Mouse (Mus musculus) kidney, embryonic 16.5 days (tissue): Measurements from ENCODE around the gene Sfpq. TPM values are rescaled to one million over a fixed set of nuclear protein-coding genes. Genes with fewer than 3 reads are reported as not detected.
"Not testable (repeated sequence)": the region's sequence is repeated elsewhere in the genome, so short reads cannot be mapped to it uniquely, and the experiment has no call there.

Source experiments
- ATAC-seq: fragments of 200-750 bp; cut with Nextera tagmentation; 2 replicates; pipeline ENCODE4 v1.8.0; 2017; ENCODE audit warnings: moderate TSS enrichment; ENCODE audit not compliant: low FRiP score, low TSS enrichment
- H3K27ac ChIP-seq: fragments of 300-500 bp; sonication (generic); 2 replicates; pipeline ENCODE4 v1.5.1; 2014; ENCODE audit warnings: low read length
- H3K27me3 ChIP-seq: fragments of 300-500 bp; sonication (generic); 2 replicates; pipeline ENCODE4 v1.6.1; 2014; ENCODE audit warnings: low read length, control low read depth, mixed read lengths; ENCODE audit not compliant: insufficient read depth
- H3K36me3 ChIP-seq: fragments of 300-500 bp; sonication (generic); 2 replicates; pipeline ENCODE4 v1.6.1; 2014; ENCODE audit warnings: low read length, control low read depth, mixed read lengths; ENCODE audit not compliant: insufficient read depth
- H3K4me1 ChIP-seq: fragments of 300-500 bp; sonication (generic); 2 replicates; pipeline ENCODE4 v1.6.1; 2014; ENCODE audit warnings: low read length, control low read depth, mixed read lengths; ENCODE audit not compliant: insufficient read depth
- H3K4me2 ChIP-seq: fragments of 300-500 bp; sonication (generic); replicated peaks from 2 replicates; pipeline ENCODE4 v1.6.1; 2014; ENCODE audit warnings: low read depth, low read length
- H3K4me3 ChIP-seq: fragments of 300-500 bp; sonication (generic); 2 replicates; pipeline ENCODE4 v1.5.1; 2014; ENCODE audit warnings: mild to moderate bottlenecking, low read length
- H3K9ac ChIP-seq: fragments of 300-500 bp; sonication (generic); replicated peaks from 2 replicates; pipeline ENCODE4 v1.6.1; 2014; ENCODE audit warnings: low read length
- H3K9me3 ChIP-seq: fragments of 300-500 bp; sonication (generic); 2 replicates; pipeline ENCODE4 v1.6.1; 2016; ENCODE audit warnings: low read length, control low read depth
- WGBS: fragments of 180-500 bp; shearing (Covaris S2); extraction: QIAGEN DNeasy Blood & Tissue Kit; methylation state at CpG from one replicate; pipeline ENCODE4 v1.1.7; 2014; 5-methylcytosine and 5-hydroxymethylcytosine counted together
- polyA plus RNA-seq: library from polyadenylated mRNA; unstranded; fragments of >200 nt; fragmentation: Nextera tagmentation; extraction: Ambion mirVana; gene quantifications from 2 replicates; pipeline ENCODE4 v1.2.1, GENCODE M21; 2015

The Sfpq gene
- 60.9 and 73.5 TPM in 2 replicates for polyA plus RNA-seq

DNA sequence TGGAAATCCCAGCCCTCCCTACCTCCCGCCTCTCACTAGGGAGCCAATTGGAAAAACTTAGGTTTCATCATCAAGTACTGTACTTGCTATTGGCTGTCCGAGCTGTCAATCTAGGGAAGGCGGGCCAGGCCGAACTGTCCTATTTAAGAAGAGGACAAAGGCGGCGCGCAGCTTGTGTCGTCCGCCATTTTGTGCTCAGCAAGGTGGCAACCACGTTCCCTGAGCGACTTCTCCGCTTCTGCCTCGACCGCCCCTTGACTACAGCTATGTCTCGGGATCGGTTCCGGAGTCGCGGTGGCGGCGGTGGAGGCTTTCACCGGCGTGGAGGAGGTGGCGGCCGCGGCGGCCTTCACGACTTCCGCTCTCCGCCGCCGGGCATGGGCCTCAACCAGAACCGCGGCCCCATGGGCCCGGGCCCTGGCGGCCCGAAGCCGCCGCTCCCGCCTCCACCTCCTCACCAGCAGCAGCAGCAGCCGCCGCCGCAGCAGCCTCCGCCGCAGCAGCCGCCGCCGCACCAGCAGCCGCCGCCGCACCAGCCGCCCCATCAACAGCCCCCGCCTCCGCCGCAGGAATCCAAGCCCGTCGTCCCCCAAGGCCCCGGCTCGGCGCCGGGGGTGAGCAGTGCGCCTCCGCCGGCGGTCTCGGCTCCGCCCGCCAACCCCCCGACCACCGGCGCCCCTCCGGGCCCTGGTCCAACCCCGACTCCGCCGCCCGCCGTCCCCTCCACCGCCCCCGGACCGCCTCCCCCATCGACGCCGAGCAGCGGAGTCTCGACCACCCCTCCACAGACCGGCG lies at the start of gene Sfpq:
TSS of gene Sfpq (plus strand) at position 174 of the 795 bp plus-strand sequence.
- H3K9me3 ChIP-seq: no peaks in the 10 kb centered on the region
- H3K4me2 ChIP-seq: peak within 1 kb of the TSS; percentile 61
- H3K4me1 ChIP-seq: peaks cover 15% of the 10 kb centered on the region
- H3K27me3 ChIP-seq: no peaks in the 10 kb centered on the region
- H3K27ac ChIP-seq: peak within 1 kb of the TSS; percentile 98
- H3K4me3 ChIP-seq: peak within 1 kb of the TSS; percentile 96
- peak within 1 kb of the TSS; percentile 100 for H3K9ac ChIP-seq
- under 1% methylated on average over 49 of the region's 87 CpGs for WGBS
- H3K36me3 ChIP-seq: peaks cover 32% of the 10 kb centered on the region
- ATAC-seq: peak; percentile 97

DNA sequence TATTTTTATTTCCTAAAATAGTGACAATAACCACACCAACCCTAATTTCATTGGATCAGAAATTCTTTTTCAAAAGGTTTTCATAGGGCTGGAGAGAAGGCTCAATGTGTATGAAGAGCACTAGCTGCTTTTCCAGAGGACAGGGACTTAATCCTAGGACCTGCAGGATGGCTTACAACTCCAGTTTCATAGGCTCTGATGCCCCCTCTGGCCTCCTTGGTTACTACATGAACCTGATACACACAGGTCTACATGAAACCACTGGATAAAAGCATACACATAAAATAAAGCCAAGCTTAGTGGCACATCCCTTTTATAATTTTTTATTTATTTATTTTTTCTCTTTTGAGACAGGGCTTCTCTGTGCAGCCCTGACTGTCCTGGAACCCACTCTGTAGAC lies 43.7 kb upstream of the Sfpq start:
- H3K9ac ChIP-seq: no peak overlapping the region
- H3K4me3 ChIP-seq: no peak overlapping the region
- no peak overlapping the region for H3K27ac ChIP-seq
- ATAC-seq: no peak
- H3K4me2 ChIP-seq: no peak overlapping the region
- no peaks in the 10 kb centered on the region for H3K36me3 ChIP-seq
- no peaks in the 10 kb centered on the region for H3K4me1 ChIP-seq
- H3K27me3 ChIP-seq: no peaks in the 10 kb centered on the region
- H3K9me3 ChIP-seq: no peaks in the 10 kb centered on the region

DNA sequence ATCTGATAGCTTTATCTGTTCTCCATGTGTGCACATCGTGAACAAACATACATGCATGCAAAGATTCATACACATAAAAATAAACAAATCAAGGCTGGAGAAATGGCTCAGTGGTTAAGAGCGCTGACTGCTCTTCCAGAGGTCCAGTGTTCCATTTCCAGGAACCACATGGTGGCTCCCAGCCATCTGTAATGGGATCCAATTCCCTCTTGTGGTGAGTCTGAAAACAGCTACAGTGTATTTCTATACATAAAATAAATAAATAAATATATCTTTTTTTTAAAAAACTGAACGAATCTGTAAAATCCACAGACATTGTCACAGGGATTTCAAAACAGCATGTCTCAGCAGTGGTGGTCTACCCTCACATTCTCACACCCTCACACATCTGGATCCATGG lies 42.4 kb upstream of the Sfpq start:
- H3K4me1 ChIP-seq: no peaks in the 10 kb centered on the region
- H3K9ac ChIP-seq: no peak overlapping the region
- no peaks in the 10 kb centered on the region for H3K9me3 ChIP-seq
- no peak overlapping the region for H3K27ac ChIP-seq
- H3K4me3 ChIP-seq: no peak overlapping the region
- H3K27me3 ChIP-seq: no peaks in the 10 kb centered on the region
- H3K36me3 ChIP-seq: no peaks in the 10 kb centered on the region
- no peak for ATAC-seq
- 75% methylated on average over 3 of the region's 3 CpGs for WGBS
- H3K4me2 ChIP-seq: no peak overlapping the region

DNA sequence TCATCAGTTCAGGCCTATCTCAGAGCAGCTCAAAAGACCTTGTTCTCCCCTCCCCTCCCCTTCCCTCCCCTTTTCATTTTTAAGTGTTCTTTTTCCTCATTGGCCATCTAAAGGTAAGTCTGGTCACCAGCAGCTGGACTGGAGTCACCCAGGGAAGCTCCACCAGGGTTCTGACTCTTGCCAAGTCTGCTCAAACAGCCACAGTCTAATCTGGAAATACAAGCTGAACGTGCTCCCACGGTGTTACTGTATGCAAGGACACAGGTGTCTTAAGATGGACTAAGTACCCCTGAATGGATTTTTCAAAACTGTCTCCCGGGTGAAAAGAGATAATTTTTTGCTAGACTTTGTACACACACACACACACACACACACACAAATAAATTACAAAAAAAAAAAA lies 37.8 kb upstream of the Sfpq start:
- no peaks in the 10 kb centered on the region for H3K36me3 ChIP-seq
- H3K4me1 ChIP-seq: no peaks in the 10 kb centered on the region
- 78% methylated on average over 3 of the region's 3 CpGs for WGBS
- no peaks in the 10 kb centered on the region for H3K9me3 ChIP-seq
- no peak overlapping the region for H3K4me3 ChIP-seq
- no peaks in the 10 kb centered on the region for H3K27me3 ChIP-seq
- no peak overlapping the region for H3K9ac ChIP-seq
- no peak for ATAC-seq
- H3K27ac ChIP-seq: no peak overlapping the region
- H3K4me2 ChIP-seq: no peak overlapping the region

DNA sequence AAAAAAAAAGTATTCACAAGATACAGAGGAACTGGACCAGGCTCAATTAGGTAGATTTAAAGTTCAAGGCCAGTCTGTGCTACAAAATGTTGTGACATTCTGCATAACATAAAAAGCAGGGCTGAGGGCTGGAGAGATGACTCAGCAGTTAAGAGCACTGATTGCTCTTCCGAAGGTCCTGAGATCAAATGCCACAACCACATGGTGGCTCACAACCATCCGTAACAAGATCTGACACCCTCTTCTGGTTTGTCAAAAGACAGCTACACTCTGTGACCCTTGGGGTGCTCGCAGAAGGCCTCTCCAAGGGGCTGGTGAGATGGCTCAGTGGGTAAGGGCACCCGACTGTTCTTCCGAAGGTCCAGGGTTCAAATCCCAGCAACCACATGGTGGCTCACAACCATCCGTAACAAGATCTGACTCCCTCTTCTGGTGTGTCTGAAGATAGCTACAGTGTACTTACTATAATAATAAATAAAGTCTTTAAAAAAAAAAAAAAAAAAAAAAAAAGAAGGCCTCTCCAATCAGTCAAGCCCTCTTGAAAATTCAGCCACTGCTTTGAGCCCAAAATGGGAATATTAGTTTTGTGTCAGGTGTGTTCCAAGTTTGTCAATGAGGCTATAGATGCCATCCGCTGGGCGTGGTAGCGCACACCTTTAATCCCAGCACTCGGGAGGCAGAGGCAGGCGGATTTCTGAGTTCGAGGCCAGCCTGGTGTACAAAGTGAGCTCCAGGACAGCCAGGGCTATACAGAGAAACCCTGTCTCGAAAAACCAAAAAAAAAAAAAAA lies 37.2 kb upstream of the Sfpq start:
- not testable (repeated sequence) for H3K4me2 ChIP-seq, ATAC-seq
- WGBS: 81% methylated on average over 12 of the region's 13 CpGs

DNA sequence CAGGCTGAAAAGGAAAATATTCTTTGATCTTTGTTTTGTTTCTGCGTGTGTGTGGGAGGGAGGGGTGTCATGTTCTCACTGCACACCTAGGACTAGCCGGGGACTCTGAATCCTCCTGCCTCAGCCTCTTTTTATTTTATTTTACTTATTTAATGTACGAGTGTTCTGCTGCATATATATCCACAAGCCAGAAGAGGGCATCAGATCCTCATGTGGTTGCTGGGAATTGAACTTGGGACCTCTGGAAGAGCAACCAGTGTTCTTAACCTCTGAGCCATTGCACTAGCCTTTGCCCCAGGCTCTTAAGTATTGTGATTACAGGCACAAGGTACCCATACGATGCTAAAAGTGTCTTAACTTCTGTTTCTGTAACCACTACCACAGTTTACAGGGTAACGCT lies 34.4 kb upstream of the Sfpq start:
- H3K9me3 ChIP-seq: no peaks in the 10 kb centered on the region
- no peak overlapping the region for H3K4me3 ChIP-seq
- H3K27me3 ChIP-seq: no peaks in the 10 kb centered on the region
- H3K9ac ChIP-seq: no peak overlapping the region
- ATAC-seq: no peak
- no peak overlapping the region for H3K4me2 ChIP-seq
- H3K4me1 ChIP-seq: no peaks in the 10 kb centered on the region
- no peaks in the 10 kb centered on the region for H3K36me3 ChIP-seq
- 80% methylated on average over 5 of the region's 5 CpGs for WGBS
- H3K27ac ChIP-seq: no peak overlapping the region

More for the DNA sequence above, 37.2 kb upstream of the Sfpq start:
- not testable (repeated sequence) for H3K36me3 ChIP-seq, H3K27me3 ChIP-seq, H3K27ac ChIP-seq, H3K9me3 ChIP-seq, H3K4me1 ChIP-seq, H3K9ac ChIP-seq, H3K4me3 ChIP-seq

DNA sequence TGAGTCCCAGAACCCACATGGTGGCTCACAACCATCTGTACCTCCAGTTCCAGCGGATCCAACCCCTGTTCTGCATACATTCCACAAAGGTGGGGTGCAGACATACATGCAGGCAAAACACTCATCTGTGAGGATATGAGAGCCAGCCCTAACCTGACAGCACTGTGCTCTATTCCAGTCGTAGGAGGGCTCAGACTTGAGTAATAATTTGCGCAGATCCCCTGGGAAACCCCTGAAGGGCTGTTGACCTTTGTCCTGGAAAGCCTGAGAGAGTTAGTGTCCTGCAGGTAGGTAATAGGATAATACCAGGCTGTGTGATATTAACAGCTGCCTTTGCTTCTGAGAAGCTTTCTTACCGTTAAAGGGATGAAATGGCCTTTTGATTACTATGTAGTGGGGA lies 32.6 kb upstream of the Sfpq start:
- Histone ChIP-seq H3K9ac (no peak overlapping the region), H3K4me2 (no peak overlapping the region), H3K9me3 (no peaks in the 10 kb centered on the region), H3K4me3 (no peak overlapping the region), H3K27me3 (no peaks in the 10 kb centered on the region), H3K4me1 (no peaks in the 10 kb centered on the region), H3K36me3 (no peaks in the 10 kb centered on the region), H3K27ac (no peak overlapping the region)
- 74% methylated on average over 4 of the region's 4 CpGs for WGBS
- peak; percentile 86 for ATAC-seq

DNA sequence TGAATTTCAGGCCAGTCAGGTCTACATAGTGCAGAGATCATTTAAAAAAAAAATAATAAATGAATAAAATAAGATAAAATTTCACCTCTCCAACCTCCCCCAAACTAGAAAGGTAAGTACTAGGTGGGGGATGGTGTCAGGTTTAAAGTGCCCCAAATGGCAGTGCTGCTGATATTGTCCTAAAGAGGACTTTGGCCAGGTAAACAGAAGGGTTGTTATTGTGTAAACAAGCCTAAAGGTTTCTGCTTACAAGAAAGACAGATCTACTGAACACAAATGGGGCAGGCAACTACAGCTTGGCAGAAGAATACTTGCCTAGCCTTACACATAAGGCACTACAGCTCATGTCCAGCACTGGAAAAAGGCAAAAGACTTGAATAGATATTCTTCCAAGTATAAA lies 30.6 kb upstream of the Sfpq start:
- Histone ChIP-seq H3K4me3 (no peak overlapping the region), H3K27me3 (no peaks in the 10 kb centered on the region), H3K9ac (no peak overlapping the region), H3K4me1 (no peaks in the 10 kb centered on the region), H3K36me3 (no peaks in the 10 kb centered on the region), H3K9me3 (no peaks in the 10 kb centered on the region), H3K27ac (no peak overlapping the region), H3K4me2 (no peak overlapping the region)
- ATAC-seq: no peak

DNA sequence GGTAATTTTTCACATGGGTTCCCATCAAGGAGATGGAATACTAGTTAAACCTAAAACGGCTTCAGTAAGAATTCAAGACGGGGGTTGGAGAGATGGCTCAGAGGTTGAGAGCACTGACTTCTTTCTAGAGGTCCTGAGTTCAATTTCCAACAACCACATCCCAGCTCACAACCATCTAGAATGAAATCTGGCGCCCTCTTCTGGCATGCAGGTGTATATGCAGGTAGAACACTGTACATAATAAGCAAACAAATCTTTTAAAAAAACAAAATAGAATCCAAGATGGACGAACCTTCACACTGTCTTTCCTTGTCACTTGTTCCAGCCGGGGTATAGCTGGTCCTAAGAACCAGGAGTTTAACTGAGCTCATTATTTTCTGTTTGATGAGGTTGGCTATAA lies 28.8 kb upstream of the Sfpq start:
- 66% methylated on average over 5 of the region's 5 CpGs for WGBS
- H3K4me1 ChIP-seq: no peaks in the 10 kb centered on the region
- H3K4me3 ChIP-seq: no peak overlapping the region
- H3K4me2 ChIP-seq: no peak overlapping the region
- no peaks in the 10 kb centered on the region for H3K9me3 ChIP-seq
- H3K27ac ChIP-seq: no peak overlapping the region
- no peaks in the 10 kb centered on the region for H3K36me3 ChIP-seq
- ATAC-seq: no peak
- no peaks in the 10 kb centered on the region for H3K27me3 ChIP-seq
- no peak overlapping the region for H3K9ac ChIP-seq

DNA sequence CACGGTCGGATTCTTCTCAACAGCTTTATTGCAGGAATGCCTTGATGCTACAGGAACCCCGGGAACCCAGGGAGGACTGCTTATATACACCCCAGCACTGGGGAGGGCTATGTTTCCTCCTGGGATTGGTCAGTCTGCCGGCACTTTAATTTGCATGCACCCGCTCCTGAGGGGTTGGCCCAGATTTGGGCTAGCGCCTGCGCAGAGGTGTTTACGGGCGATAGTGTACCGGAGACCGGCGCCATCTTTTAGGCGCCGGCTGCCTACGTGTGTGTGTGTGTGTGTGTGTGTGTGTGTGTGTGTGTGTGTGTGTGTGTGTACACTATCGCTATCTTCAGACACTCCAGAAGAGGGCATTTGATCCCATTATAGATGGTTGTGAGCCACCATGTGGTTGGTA lies 21.8 kb upstream of the Sfpq start:
- H3K27ac ChIP-seq, H3K27me3 ChIP-seq, ATAC-seq, H3K4me1 ChIP-seq, H3K9me3 ChIP-seq, H3K4me2 ChIP-seq, H3K36me3 ChIP-seq, H3K9ac ChIP-seq, H3K4me3 ChIP-seq: not testable (repeated sequence)
- WGBS: 95% methylated on average over 16 of the region's 16 CpGs
